Mouse (Mus musculus) heart, postnatal 0 days (tissue): ENCODE data around the gene Pidd1.

ENCODE experiments used
- CTCF ChIP-seq: IDR thresholded peaks from 2 replicates; pipeline ENCODE4 v1.5.1; 2016; ENCODE audit warnings: antibody characterized with exemption, control low read depth, low read depth
- EP300 ChIP-seq: IDR thresholded peaks from 2 replicates; pipeline ENCODE4 v1.6.1; 2016; ENCODE audit warnings: antibody characterized with exemption, low read depth

DNA sequence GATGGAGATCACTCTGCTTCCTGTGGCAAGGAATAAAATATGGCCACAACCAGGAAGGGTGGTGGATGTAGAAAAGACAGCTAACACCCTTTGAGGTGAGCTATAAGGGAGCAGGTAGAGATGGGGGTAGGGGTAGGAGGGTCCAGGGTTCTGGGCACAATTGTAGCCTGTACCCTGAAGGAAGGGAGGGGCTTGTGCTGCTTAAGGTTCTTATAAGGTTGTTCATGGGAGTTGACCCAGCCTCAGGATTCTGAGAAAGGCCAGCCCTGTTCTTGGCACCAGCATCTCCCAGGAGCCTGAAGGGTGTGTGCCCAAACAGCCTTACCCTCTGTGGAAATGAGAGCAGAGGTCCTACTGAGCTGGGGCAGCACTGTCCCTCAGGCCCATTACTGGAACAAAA is 8.1 kb upstream of the Pidd1 start:
- TF ChIP-seq CTCF (no peak), EP300 (no peak)
